Mouse (Mus musculus): Measurements from ENCODE around the gene Mecom. TPM values are rescaled to one million over a fixed set of nuclear protein-coding genes. Genes with fewer than 3 reads are reported as not detected.

Mecom gene
- polyA plus RNA-seq, 1 experiment, result 0.47 TPM

GRCm38 (mm10) chr3:29999035-29999434 lies 548.8 kb downstream of the Mecom start:
- no peak overlapping the region for H3K27ac ChIP-seq (ENCODE audit: insufficient read depth, low read length)
- no peaks in the 10 kb centered on the region for H3K36me3 ChIP-seq (ENCODE audit: control insufficient read depth, insufficient read depth, low read length)
- WGBS, result 85% methylated on average over 1 of the region's 1 CpGs
- no peaks in the 10 kb centered on the region for H3K27me3 ChIP-seq (ENCODE audit: control insufficient read depth, insufficient read depth, low read length)
- TF ChIP-seq POLR2A (IDR thresholded peaks at IDR 0.05; ENCODE audit: low read depth, low read length) (no peak), CTCF (IDR thresholded peaks at IDR 0.05; ENCODE audit: extremely low read depth, insufficient read depth, insufficient read length, insufficient replicate concordance) (no peak)
- no peak for DNase-seq (ENCODE audit: low read depth in 1 of 2, low spot score in 2 of 2)
- H3K4me1 ChIP-seq (ENCODE audit: control insufficient read depth, insufficient read depth, insufficient read length), result no peaks in the 10 kb centered on the region
- no peak overlapping the region for H3K4me3 ChIP-seq (ENCODE audit: extremely low read depth, insufficient read depth, insufficient read length)

- no peaks in the 10 kb centered on the region for H3K36me3 ChIP-seq (ENCODE audit: control insufficient read depth, insufficient read depth, low read length)
- H3K27me3 ChIP-seq (ENCODE audit: control insufficient read depth, insufficient read depth, low read length), result no peaks in the 10 kb centered on the region
- H3K4me3 ChIP-seq (ENCODE audit: extremely low read depth, insufficient read depth, insufficient read length), result no peak overlapping the region
- no peak for DNase-seq (ENCODE audit: low read depth in 1 of 2, low spot score in 2 of 2)
- H3K27ac ChIP-seq (ENCODE audit: insufficient read depth, low read length), result no peak overlapping the region
- no peaks in the 10 kb centered on the region for H3K4me1 ChIP-seq (ENCODE audit: control insufficient read depth, insufficient read depth, insufficient read length)
- TF ChIP-seq POLR2A (IDR thresholded peaks at IDR 0.05; ENCODE audit: low read depth, low read length) (no peak), CTCF (IDR thresholded peaks at IDR 0.05; ENCODE audit: extremely low read depth, insufficient read depth, insufficient read length, insufficient replicate concordance) (no peak)
- WGBS, result 91% methylated on average over 7 of the region's 7 CpGs
Measured at GRCm38 (mm10) chr3:29997068-29997467, 550.7 kb downstream of the Mecom start.

- no peak overlapping the region for H3K27ac ChIP-seq (ENCODE audit: insufficient read depth, low read length)
Measured at GRCm38 (mm10) chr3:29993346-29993745, 554.5 kb downstream of the Mecom start.

GRCm38 (mm10) chr3:29991523-29991922 lies 556.3 kb downstream of the Mecom start:
- Histone ChIP-seq H3K4me1 (ENCODE audit: control insufficient read depth, insufficient read depth, insufficient read length) (no peaks in the 10 kb centered on the region), H3K27me3 (ENCODE audit: control insufficient read depth, insufficient read depth, low read length) (no peaks in the 10 kb centered on the region), H3K27ac (ENCODE audit: insufficient read depth, low read length) (no peak overlapping the region), H3K4me3 (ENCODE audit: extremely low read depth, insufficient read depth, insufficient read length) (no peak overlapping the region), H3K36me3 (ENCODE audit: control insufficient read depth, insufficient read depth, low read length) (no peaks in the 10 kb centered on the region)
- TF ChIP-seq POLR2A (IDR thresholded peaks at IDR 0.05; ENCODE audit: low read depth, low read length), result no peak
- TF ChIP-seq CTCF (IDR thresholded peaks at IDR 0.05; ENCODE audit: extremely low read depth, insufficient read depth, insufficient read length, insufficient replicate concordance), result no peak
- 12% methylated on average over 1 of the region's 1 CpGs for WGBS
- no peak for DNase-seq (ENCODE audit: low read depth in 1 of 2, low spot score in 2 of 2)

More at GRCm38 (mm10) chr3:29993346-29993745, 554.5 kb downstream of the Mecom start:
- 92% methylated on average over 10 of the region's 10 CpGs for WGBS
- Histone ChIP-seq H3K4me1 (ENCODE audit: control insufficient read depth, insufficient read depth, insufficient read length) (no peaks in the 10 kb centered on the region), H3K4me3 (ENCODE audit: extremely low read depth, insufficient read depth, insufficient read length) (no peak overlapping the region), H3K27me3 (ENCODE audit: control insufficient read depth, insufficient read depth, low read length) (no peaks in the 10 kb centered on the region), H3K36me3 (ENCODE audit: control insufficient read depth, insufficient read depth, low read length) (no peaks in the 10 kb centered on the region)
- TF ChIP-seq CTCF (IDR thresholded peaks at IDR 0.05; ENCODE audit: extremely low read depth, insufficient read depth, insufficient read length, insufficient replicate concordance) (no peak), POLR2A (IDR thresholded peaks at IDR 0.05; ENCODE audit: low read depth, low read length) (no peak)
- DNase-seq (ENCODE audit: low read depth in 1 of 2, low spot score in 2 of 2), result no peak

- no peaks in the 10 kb centered on the region for H3K4me1 ChIP-seq (ENCODE audit: control insufficient read depth, insufficient read depth, insufficient read length)
- H3K36me3 ChIP-seq (ENCODE audit: control insufficient read depth, insufficient read depth, low read length), result no peaks in the 10 kb centered on the region
- no peak for TF ChIP-seq POLR2A (IDR thresholded peaks at IDR 0.05; ENCODE audit: low read depth, low read length)
- no peak for TF ChIP-seq CTCF (IDR thresholded peaks at IDR 0.05; ENCODE audit: extremely low read depth, insufficient read depth, insufficient read length, insufficient replicate concordance)
- H3K27me3 ChIP-seq (ENCODE audit: control insufficient read depth, insufficient read depth, low read length), result no peaks in the 10 kb centered on the region
- no peak for DNase-seq (ENCODE audit: low read depth in 1 of 2, low spot score in 2 of 2)
- H3K27ac ChIP-seq (ENCODE audit: insufficient read depth, low read length), result no peak overlapping the region
- 84% methylated on average over 3 of the region's 3 CpGs for WGBS
- H3K4me3 ChIP-seq (ENCODE audit: extremely low read depth, insufficient read depth, insufficient read length), result no peak overlapping the region
Measured at GRCm38 (mm10) chr3:29984431-29984830, 563.4 kb downstream of the Mecom start.

GRCm38 (mm10) chr3:29981259-29981910 lies 566.4 kb downstream of the Mecom start:
- WGBS, result 64% methylated on average over 7 of the region's 7 CpGs
- DNase-seq (ENCODE audit: low read depth in 1 of 2, low spot score in 2 of 2), result no peak
- TF ChIP-seq CTCF (IDR thresholded peaks at IDR 0.05; ENCODE audit: extremely low read depth, insufficient read depth, insufficient read length, insufficient replicate concordance) (no peak), POLR2A (IDR thresholded peaks at IDR 0.05; ENCODE audit: low read depth, low read length) (no peak)
- Histone ChIP-seq H3K27ac (ENCODE audit: insufficient read depth, low read length) (no peak overlapping the region), H3K4me3 (ENCODE audit: extremely low read depth, insufficient read depth, insufficient read length) (no peak overlapping the region), H3K36me3 (ENCODE audit: control insufficient read depth, insufficient read depth, low read length) (no peaks in the 10 kb centered on the region), H3K27me3 (ENCODE audit: control insufficient read depth, insufficient read depth, low read length) (no peaks in the 10 kb centered on the region), H3K4me1 (ENCODE audit: control insufficient read depth, insufficient read depth, insufficient read length) (no peaks in the 10 kb centered on the region)

GRCm38 (mm10) chr3:29980531-29980930 lies 567.3 kb downstream of the Mecom start:
- Histone ChIP-seq H3K27me3 (ENCODE audit: control insufficient read depth, insufficient read depth, low read length) (no peaks in the 10 kb centered on the region), H3K4me3 (ENCODE audit: extremely low read depth, insufficient read depth, insufficient read length) (no peak overlapping the region), H3K27ac (ENCODE audit: insufficient read depth, low read length) (no peak overlapping the region), H3K4me1 (ENCODE audit: control insufficient read depth, insufficient read depth, insufficient read length) (no peaks in the 10 kb centered on the region), H3K36me3 (ENCODE audit: control insufficient read depth, insufficient read depth, low read length) (no peaks in the 10 kb centered on the region)
- DNase-seq (ENCODE audit: low read depth in 1 of 2, low spot score in 2 of 2), result no peak
- 91% methylated on average over 9 of the region's 9 CpGs for whole genome bisulfite sequencing
- no peak for TF ChIP-seq POLR2A (IDR thresholded peaks at IDR 0.05; ENCODE audit: low read depth, low read length)
- TF ChIP-seq CTCF (IDR thresholded peaks at IDR 0.05; ENCODE audit: extremely low read depth, insufficient read depth, insufficient read length, insufficient replicate concordance), result no peak
